Mouse (Mus musculus) mouse trophoblast stem cell (cell line): ENCODE data around the gene Lztfl1.
"Not testable (repeated sequence)": the region's sequence is repeated elsewhere in the genome, so short reads cannot be mapped to it uniquely, and the experiment has no call there.

Source experiments
- in situ Hi-C, 2 experiments: fragments of 300-500 bp; cut with MseI, MboI; formaldehyde crosslinking; loops; 2 replicates in 1 of 2; 3 replicates in 1 of 2; pipeline ENCODE4 v1.15.1; 2025

Lztfl1 gene

GRCm38 (mm10) chr9:123717186-123718008 lies at the start of gene Lztfl1:
Gene Lztfl1 (minus strand): TSS chr9:123717697.
- in situ Hi-C loops: no loop called here

DNA sequence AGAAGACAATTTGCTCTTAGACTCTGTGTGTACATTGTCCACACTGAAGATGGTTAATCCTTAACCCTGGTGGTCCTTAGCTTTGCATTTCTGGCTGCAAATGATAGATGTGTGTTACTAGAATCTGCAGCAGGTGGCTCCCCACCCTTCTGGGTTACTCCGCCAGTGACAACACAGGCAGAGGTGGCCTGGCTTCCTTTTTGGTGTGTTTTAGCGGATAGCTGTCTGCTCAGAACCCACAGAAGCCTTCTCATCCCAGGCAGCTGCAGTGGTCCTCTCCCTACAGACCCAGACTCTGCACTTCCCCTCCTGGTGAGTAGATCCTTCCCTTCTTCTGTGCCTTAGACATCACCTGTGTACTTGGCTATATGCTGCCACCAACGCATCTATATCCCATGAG lies 49.5 kb upstream of the Lztfl1 start:
- in situ Hi-C loops: no loop called here

- in situ Hi-C loops: no loop called here
Measured at GRCm38 (mm10) chr9:123763771-123764170, 46.3 kb upstream of the Lztfl1 start.

DNA sequence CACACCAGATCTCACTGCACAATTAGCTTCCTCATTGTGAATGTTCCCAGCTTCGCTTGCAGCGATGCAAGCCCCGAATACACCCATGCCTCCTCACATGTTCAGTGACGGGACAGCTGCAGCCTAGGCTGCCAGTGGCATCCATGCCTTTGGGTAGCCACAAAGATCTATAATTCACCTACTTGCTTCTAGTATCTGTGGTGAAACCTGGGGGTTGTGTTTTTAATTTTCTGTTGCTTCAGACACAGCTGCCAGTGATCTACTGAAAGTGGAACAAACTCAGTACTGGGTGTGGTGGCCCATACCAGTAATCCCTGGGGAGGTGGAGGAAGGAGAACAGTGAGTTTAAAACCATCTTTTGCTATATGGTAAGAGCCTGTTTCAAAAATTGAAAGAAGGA lies 45.4 kb upstream of the Lztfl1 start:
- in situ Hi-C loops: no loop called here

- in situ Hi-C loops: no loop called here
Measured at GRCm38 (mm10) chr9:123760806-123761205, 43.3 kb upstream of the Lztfl1 start.

- in situ Hi-C loops: no loop called here
Measured at GRCm38 (mm10) chr9:123758645-123759044, 41.1 kb upstream of the Lztfl1 start.

GRCm38 (mm10) chr9:123758156-123758555 lies 40.7 kb upstream of the Lztfl1 start:
- in situ Hi-C loops: no loop called here

- in situ Hi-C loops: no loop called here
Measured at GRCm38 (mm10) chr9:123757326-123757725, 39.8 kb upstream of the Lztfl1 start.

DNA sequence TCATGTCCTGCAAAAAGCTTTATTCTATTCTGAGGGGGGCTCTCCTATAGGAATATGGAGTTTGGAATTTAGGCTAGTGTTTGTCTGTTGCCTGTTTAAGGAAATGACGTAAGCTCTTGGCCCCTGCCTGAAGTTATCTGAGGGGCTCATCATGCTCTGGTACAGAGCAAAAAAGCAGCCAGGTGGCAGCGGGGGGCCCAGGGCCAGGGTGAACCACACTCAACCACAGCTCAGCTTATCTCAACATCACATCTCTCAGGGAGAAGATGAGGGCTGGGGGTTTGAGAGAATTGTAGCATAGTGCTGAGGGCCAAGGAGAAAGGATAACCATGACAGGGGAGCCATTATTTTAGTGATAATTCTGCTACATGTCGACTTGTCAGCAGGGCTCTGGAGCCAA lies 39.3 kb upstream of the Lztfl1 start:
- in situ Hi-C loops: no loop called here

DNA sequence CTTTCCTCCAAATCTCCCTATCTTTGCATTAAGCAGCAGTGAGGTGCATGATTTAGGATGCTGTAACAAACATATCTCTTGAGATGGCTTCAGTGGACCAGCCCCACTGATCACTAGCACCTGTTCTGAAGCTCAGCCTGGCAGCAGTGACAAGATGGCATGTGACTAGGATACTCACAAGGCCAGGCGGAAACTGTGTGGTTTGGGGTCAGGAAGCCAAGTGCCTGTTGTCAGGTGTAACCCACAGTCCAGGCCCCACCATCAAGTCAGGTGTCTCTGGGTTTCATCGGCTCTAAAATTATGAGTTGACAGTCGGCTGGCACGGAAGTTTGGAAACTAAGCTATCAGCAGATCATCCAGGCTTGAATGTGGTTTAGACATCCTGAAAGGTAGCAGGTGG lies 36.8 kb upstream of the Lztfl1 start:
- in situ Hi-C loops: no loop called here

- in situ Hi-C loops: not testable (repeated sequence)
Measured at GRCm38 (mm10) chr9:123749687-123750086, 32.2 kb upstream of the Lztfl1 start.

DNA sequence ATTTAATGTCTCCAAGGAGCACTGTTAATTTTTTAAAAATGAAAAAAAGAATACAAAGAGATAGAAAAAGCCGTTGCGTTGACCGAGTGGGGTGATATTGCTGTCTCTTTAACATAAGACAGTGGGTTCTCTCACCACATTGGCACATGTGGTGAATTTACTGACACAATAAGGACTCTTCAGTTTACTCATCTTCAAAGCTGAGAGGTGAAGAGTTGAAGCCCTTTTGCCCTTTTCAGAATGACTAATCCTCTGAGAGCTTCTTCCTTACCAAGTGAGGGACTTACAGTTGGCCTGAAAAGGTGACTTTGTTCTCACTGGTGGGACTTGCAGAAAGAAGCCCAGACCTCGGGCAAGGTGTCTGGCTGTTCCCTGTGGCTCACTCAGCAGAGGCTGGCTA lies 23.3 kb upstream of the Lztfl1 start:
- in situ Hi-C loops: no loop called here

DNA sequence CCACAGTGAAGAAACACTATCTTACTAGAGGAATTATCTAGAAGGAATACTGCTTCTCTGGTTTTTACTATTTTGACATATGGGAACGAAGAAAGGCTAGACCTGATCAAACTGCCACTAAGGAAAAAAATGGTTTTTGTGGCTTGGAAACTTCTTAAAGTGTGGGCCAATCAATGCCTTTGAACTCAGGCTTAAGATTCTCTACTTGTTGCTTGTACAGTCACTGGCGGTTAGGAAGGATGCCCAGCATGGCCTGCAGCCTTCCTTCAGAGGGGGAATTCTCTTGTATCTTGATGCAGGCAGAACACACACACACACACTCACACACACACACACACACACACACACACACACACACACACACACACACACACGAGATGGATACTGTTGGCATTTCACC lies 16.6 kb upstream of the Lztfl1 start:
- in situ Hi-C loops: no loop called here

DNA sequence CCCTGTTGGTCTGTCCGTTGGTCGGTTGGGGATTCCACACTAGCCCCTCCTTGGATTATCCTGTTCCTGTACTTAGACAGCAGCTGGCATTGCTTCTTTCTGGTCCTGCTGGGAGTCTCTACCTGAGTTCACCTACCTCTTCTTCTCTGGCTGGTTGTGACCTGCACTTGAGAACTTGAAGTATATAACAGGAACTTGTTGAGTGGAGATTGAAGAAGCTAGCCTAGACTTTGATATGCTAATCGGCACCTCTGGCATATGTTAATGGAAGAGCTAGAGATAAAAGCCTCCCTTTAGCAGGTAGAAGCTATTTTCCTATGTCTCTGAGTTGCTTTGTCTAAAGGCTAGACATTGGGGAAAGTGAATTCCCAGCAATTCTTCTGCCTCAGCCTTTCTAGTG lies 13.8 kb upstream of the Lztfl1 start:
- in situ Hi-C loops: no loop called here

DNA sequence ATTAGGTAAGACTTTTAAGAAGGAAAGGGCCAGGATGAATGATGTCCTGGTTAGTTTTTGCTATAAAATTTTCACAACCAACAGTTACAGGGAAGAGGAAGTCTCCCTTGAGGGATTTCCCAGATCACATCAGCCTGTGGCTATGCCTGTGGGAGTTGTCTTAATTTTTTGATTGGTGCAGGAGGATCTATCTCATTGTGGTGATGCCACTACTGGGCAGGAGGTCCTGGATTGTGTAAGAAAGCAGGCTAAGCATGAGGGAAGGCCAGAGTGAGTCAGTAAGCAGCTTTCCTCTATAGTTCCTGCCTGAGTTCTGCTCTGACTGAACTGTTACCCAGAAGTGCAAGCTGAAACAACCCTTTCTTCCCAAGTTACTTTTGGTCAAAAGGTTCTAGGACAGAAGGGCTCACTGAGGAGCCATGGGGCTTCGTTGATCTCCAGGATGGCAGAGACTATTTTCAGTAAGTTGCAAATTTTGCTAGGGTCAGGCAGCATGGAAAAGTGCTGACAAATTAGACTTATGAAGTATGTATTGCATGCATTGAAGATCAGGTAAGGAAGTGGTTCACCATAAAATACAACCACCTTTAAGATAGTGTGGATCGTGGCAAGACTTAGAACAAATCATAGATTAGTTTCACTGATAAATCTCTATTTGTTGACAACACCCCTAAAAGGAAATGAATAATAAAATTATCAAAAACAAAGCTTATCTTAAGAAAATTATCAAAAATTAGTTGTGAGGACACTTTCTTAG lies 5.4 kb upstream of the Lztfl1 start:
- in situ Hi-C loops: no loop called here

DNA sequence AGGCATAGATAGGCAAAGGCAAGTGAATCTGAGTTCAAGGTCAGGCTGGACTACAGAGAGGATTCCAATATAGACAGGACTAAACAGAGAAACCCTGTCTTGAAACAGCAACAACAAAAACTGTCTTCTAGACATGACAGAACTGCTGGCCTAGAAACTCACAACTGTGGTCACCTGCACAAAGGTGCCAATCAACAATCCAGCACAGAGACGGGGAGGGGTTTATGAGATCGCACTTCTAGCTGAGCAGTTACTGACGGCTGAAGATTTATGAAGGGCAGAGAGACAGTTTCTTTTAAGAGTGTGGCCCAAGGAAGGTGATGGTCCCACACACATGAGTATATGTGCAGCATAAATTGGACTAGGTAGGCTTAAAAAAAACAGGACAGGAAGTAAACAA lies 1.2 kb downstream of the Lztfl1 start:
- in situ Hi-C loops: no loop called here

GRCm38 (mm10) chr9:123713111-123713510 lies 4.4 kb downstream of the Lztfl1 start:
- in situ Hi-C loops: no loop called here

DNA sequence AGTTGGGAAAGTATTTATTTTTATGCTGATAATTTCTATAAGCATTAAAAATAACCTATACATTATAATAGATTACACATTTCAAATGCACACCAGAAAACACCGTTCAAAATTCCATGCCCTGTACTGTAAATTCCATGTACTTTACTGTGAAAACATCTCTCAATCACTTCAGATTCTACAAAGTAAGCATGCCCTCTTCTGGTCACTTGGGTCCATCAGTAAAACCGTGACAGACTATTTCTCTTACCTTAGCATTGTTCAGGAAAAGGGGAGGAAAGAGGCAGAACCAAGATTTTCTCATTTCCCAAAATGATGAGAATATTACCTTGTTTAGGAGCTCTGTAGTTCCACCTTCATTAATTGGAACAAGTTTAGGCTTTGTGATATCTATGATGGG lies 8.3 kb downstream of the Lztfl1 start:
- in situ Hi-C loops: no loop called here

DNA sequence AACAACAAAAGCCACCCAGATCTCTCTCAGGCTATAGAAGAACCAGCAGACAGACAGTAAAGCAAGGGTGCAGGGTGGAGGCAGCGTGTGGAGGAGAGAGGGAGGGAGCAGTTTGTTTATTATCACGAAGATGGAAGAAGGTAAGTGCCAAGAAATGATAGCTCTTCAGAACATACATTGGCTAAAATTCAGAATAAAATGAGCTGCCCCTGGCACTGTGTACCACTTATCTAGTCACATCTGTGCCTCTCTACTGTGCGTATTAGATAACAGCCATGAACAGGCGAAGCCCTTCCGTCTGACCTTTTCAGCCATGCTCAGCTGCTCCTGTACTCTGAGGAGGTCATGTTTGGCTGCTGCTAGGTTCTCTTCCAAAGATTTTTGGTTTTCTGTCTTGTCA lies 15.7 kb downstream of the Lztfl1 start:
- in situ Hi-C loops: no loop called here

DNA sequence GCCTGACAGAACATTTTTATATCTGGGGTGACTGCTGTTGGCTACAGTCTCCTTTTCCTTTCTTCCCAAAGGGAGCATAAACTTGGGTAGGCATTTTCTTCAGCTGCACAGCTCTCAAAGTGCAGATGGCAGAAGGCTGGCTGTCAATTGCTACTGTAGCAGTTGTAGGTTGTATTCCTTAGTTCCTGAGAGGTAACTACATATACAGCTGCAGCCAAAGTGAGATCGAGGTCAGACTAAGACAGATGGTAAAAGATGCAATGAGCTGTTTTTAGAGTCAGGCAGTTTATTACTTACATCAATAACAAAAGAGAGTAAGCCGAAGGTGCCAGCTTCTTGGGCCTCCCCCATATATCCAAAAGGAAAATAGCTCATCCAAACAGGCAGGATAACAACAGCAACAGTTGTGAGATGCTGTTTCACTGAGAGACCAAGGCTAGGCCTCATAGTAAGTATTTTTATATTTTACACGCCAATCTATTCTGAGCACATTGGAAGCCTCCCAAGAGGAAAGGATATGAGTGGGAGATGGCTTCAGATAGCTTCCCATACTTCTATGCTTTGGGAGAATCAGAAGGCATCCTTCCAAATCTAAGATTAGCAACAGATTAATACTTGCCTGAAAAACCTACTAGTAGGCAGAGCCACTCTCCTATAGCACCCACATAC lies 21.7 kb downstream of the Lztfl1 start:
- in situ Hi-C loops: no loop called here

- in situ Hi-C loops: no loop called here
Measured at GRCm38 (mm10) chr9:123688227-123688626, 29.3 kb downstream of the Lztfl1 start.

- in situ Hi-C loops: no loop called here
Measured at GRCm38 (mm10) chr9:123686206-123686605, 31.3 kb downstream of the Lztfl1 start.

GRCm38 (mm10) chr9:123683704-123684103 lies 33.8 kb downstream of the Lztfl1 start:
- in situ Hi-C loops: no loop called here
